Mouse (Mus musculus) embryonic facial prominence, embryonic 11.5 days (tissue): ENCODE data around the gene Pnpla1. TPM values are rescaled to one million over a fixed set of nuclear protein-coding genes. Genes with fewer than 3 reads are reported as not detected.
A peak's percentile ranks its signal among the peaks of the same experiment; 100 is the strongest.

Source experiments
- ATAC-seq: fragments of 200-750 bp; cut with Nextera tagmentation; replicated peaks from 2 replicates; pipeline ENCODE4 v1.8.0; 2017; ENCODE audit warnings: low read depth; ENCODE audit not compliant: insufficient number of reproducible peaks, low FRiP score, low TSS enrichment
- DNase-seq: peaks from one replicate; pipeline ENCODE4 v3.0.0-alpha.2; 2015; ENCODE audit warnings: low spot score
- H3K27ac ChIP-seq: fragments of 300-500 bp; sonication (generic); replicated peaks from 2 replicates; pipeline ENCODE4 v1.5.1; 2014; ENCODE audit warnings: mild to moderate bottlenecking, low read depth, low read length, control low read depth
- H3K27me3 ChIP-seq: fragments of 300-500 bp; sonication (generic); 2 replicates; pipeline ENCODE4 v1.6.1; 2014; ENCODE audit warnings: mild to moderate bottlenecking, low read length, moderate library complexity, mixed read lengths; ENCODE audit not compliant: control insufficient read depth, insufficient read depth
- H3K36me3 ChIP-seq: fragments of 300-500 bp; sonication (generic); replicated peaks from 2 replicates; pipeline ENCODE4 v1.6.1; 2014; ENCODE audit warnings: low read depth, mild to moderate bottlenecking, low read length, moderate library complexity, mixed read lengths; ENCODE audit not compliant: control insufficient read depth, insufficient read depth
- H3K4me1 ChIP-seq: fragments of 300-500 bp; sonication (generic); 2 replicates; pipeline ENCODE4 v1.6.1; 2014; ENCODE audit warnings: low read length, mixed read lengths; ENCODE audit not compliant: control insufficient read depth, insufficient read depth
- H3K4me2 ChIP-seq: fragments of 300-500 bp; sonication (generic); 2 replicates; pipeline ENCODE4 v1.6.1; 2014; ENCODE audit warnings: low read depth, mild to moderate bottlenecking, control low read depth, low read length, moderate library complexity
- H3K4me3 ChIP-seq: fragments of 300-500 bp; sonication (generic); 2 replicates; pipeline ENCODE4 v1.5.1; 2014; ENCODE audit warnings: low read depth, low read length, control low read depth
- H3K9ac ChIP-seq: fragments of 300-500 bp; sonication (generic); replicated peaks from 2 replicates; pipeline ENCODE4 v1.6.1; 2014; ENCODE audit warnings: mild to moderate bottlenecking, control low read depth, low read length
- H3K9me3 ChIP-seq: fragments of 300-500 bp; sonication (generic); replicated peaks from 2 replicates; pipeline ENCODE4 v1.6.1; 2016; ENCODE audit warnings: mild to moderate bottlenecking, low read length, inconsistent platforms, mixed read lengths; ENCODE audit not compliant: control insufficient read depth
- WGBS: fragments of 180-500 bp; shearing (Covaris S2); extraction: QIAGEN DNeasy Blood & Tissue Kit; methylation state at CpG from one replicate; pipeline ENCODE4 v1.1.7; 2014; 5-methylcytosine and 5-hydroxymethylcytosine counted together
- polyA plus RNA-seq: library from polyadenylated mRNA; unstranded; fragments of >200 nt; fragmentation: Nextera tagmentation; extraction: Ambion mirVana; gene quantifications from 2 replicates; pipeline ENCODE4 v1.2.1, GENCODE M21; 2014

Gene Pnpla1
- polyA plus RNA-seq, 1 experiment from 2014 or later: not detected

DNA sequence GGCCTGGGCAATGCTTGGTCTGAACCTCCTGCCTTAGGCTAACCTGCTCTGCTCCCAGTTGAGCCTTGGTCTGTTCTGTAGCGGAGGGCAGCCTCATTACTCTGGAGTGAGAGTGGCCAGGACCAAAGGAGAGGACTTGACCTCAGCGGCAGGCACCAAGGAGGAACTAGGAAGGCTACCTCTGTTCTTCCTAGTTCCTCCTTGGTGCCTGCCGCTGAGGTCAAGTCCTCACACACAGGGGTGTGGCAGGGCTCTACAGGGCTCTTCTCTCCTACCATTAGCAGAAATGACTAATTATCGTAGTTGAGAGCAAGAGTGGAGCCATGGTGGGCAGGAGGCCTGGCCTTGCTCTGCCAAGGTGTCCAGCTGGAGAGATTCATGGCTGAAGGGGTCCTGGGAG, 9.2 kb downstream of the Pnpla1 start:
- no peak overlapping the region for H3K27ac ChIP-seq
- H3K9ac ChIP-seq: no peak overlapping the region
- no peaks in the 10 kb centered on the region for H3K27me3 ChIP-seq
- no peaks in the 10 kb centered on the region for H3K4me1 ChIP-seq
- H3K9me3 ChIP-seq: no peaks in the 10 kb centered on the region
- 90% methylated on average over 4 of the region's 4 CpGs for WGBS
- no peak overlapping the region for H3K4me3 ChIP-seq
- ATAC-seq: no peak
- H3K36me3 ChIP-seq: no peaks in the 10 kb centered on the region
- DNase-seq: no peak
- H3K4me2 ChIP-seq: no peak overlapping the region

- WGBS: 67% methylated on average over 9 of the region's 9 CpGs
- ATAC-seq (0 out of 2 replicates have a peak, but pooled peaks have one; percentile 23), DNase-seq (peak; percentile 28)
- Histone ChIP-seq H3K4me1 (no peaks in the 10 kb centered on the region), H3K9ac (no peak overlapping the region), H3K4me3 (no peak overlapping the region), H3K9me3 (no peaks in the 10 kb centered on the region), H3K4me2 (no peak overlapping the region), H3K27ac (no peak overlapping the region), H3K27me3 (no peaks in the 10 kb centered on the region), H3K36me3 (no peaks in the 10 kb centered on the region)
These were observed 11.3 kb downstream of the Pnpla1 start for GRCm38 (mm10) chr17:28869412-28870110.

GRCm38 (mm10) chr17:28870435-28870834, 12.2 kb downstream of the Pnpla1 start:
- ATAC-seq: no peak
- WGBS: 74% methylated on average over 5 of the region's 5 CpGs
- no peaks in the 10 kb centered on the region for H3K27me3 ChIP-seq

DNA sequence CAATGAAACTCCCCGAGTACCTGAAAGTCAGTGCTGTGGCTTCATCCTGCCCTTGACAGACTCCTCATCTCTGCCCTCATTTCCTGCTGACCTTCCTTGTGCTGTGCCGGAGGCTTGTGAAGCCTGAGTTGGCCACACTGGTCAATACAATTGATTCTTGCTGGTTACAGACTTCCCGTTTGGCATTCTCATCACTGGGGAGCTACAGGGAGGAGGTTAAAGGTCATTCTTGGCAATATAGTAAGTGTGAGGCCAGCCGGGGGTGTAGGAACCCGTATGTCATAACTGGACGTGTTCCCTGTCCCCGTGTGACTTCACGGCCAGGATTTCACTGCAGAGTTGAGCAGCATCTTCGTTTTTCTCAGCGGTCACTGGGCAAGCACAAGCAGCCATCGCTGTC, 13.6 kb downstream of the Pnpla1 start:
- ATAC-seq: no peak
- no peaks in the 10 kb centered on the region for H3K4me1 ChIP-seq
- no peaks in the 10 kb centered on the region for H3K27me3 ChIP-seq
- no peak overlapping the region for H3K4me2 ChIP-seq
- H3K9ac ChIP-seq: no peak overlapping the region
- H3K27ac ChIP-seq: no peak overlapping the region
- H3K9me3 ChIP-seq: no peaks in the 10 kb centered on the region
- H3K4me3 ChIP-seq: no peak overlapping the region
- WGBS: 78% methylated on average over 11 of the region's 11 CpGs
- no peaks in the 10 kb centered on the region for H3K36me3 ChIP-seq
- DNase-seq: no peak

More at GRCm38 (mm10) chr17:28870435-28870834, 12.2 kb downstream of the Pnpla1 start:
- no peak for DNase-seq
- Histone ChIP-seq H3K4me3 (no peak overlapping the region), H3K4me2 (no peak overlapping the region), H3K27ac (no peak overlapping the region), H3K36me3 (no peaks in the 10 kb centered on the region), H3K9me3 (no peaks in the 10 kb centered on the region), H3K4me1 (no peaks in the 10 kb centered on the region), H3K9ac (no peak overlapping the region)

- Histone ChIP-seq H3K9me3 (no peaks in the 10 kb centered on the region), H3K4me1 (no peaks in the 10 kb centered on the region), H3K4me2 (no peak overlapping the region), H3K36me3 (no peaks in the 10 kb centered on the region), H3K27me3 (no peaks in the 10 kb centered on the region), H3K9ac (no peak overlapping the region), H3K27ac (no peak overlapping the region), H3K4me3 (no peak overlapping the region)
- WGBS: 86% methylated on average over 7 of the region's 7 CpGs
- no peak for DNase-seq
- no peak for ATAC-seq
These were observed 14.1 kb downstream of the Pnpla1 start for GRCm38 (mm10) chr17:28872322-28872721.

GRCm38 (mm10) chr17:28874216-28874615, 16.0 kb downstream of the Pnpla1 start:
- Histone ChIP-seq H3K27ac (no peak overlapping the region), H3K4me2 (no peak overlapping the region), H3K36me3 (no peaks in the 10 kb centered on the region), H3K9ac (no peak overlapping the region), H3K27me3 (no peaks in the 10 kb centered on the region), H3K4me3 (no peak overlapping the region), H3K4me1 (no peaks in the 10 kb centered on the region), H3K9me3 (no peaks in the 10 kb centered on the region)
- WGBS: 78% methylated on average over 4 of the region's 4 CpGs
- DNase-seq: no peak
- no peak for ATAC-seq

DNA sequence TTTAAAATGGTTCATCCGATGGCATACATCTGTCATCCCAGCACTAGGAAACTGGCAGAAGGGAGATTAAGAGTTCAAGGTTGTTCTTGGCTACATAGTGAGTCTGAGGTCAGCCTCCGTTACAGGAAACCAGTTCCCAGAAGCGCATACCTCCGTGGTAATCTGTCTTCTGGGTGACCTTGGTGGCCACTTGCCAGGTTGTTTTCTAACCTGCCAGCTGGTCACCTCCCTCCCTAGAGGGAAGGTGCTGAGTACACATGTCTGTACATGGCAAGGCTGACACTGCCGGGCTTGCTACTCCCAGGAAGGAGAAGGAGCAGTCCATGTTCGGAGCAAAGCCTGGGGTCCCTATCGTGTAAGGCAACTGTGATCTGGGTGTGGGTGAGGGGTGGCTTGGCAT, 16.6 kb downstream of the Pnpla1 start:
- WGBS: 80% methylated on average over 7 of the region's 7 CpGs
- no peak overlapping the region for H3K27ac ChIP-seq
- no peak for ATAC-seq

GRCm38 (mm10) chr17:28875316-28875715, 17.1 kb downstream of the Pnpla1 start:
- Histone ChIP-seq H3K4me1 (no peaks in the 10 kb centered on the region), H3K9me3 (no peaks in the 10 kb centered on the region), H3K4me2 (no peak overlapping the region), H3K36me3 (no peaks in the 10 kb centered on the region), H3K27me3 (no peaks in the 10 kb centered on the region), H3K4me3 (no peak overlapping the region), H3K27ac (no peak overlapping the region), H3K9ac (no peak overlapping the region)
- WGBS: 46% methylated on average over 8 of the region's 8 CpGs
- ATAC-seq (no peak), DNase-seq (peak; percentile 54)

More for the DNA sequence above, 16.6 kb downstream of the Pnpla1 start:
- no peak overlapping the region for H3K9ac ChIP-seq
- DNase-seq: no peak
- H3K4me3 ChIP-seq: no peak overlapping the region
- H3K36me3 ChIP-seq: no peaks in the 10 kb centered on the region
- H3K9me3 ChIP-seq: no peaks in the 10 kb centered on the region
- no peak overlapping the region for H3K4me2 ChIP-seq
- no peaks in the 10 kb centered on the region for H3K4me1 ChIP-seq
- no peaks in the 10 kb centered on the region for H3K27me3 ChIP-seq
